Mouse (Mus musculus): ENCODE measurements around the gene Cul4a.

- no peak for TF ChIP-seq GATA1 (IDR thresholded peaks at IDR 0.05; ENCODE audit: low read length)
- no peak for TF ChIP-seq TAL1 (IDR thresholded peaks at IDR 0.05; ENCODE audit: low read length)
Measured at GRCm38 (mm10) chr8:13118516-13118915, 13.1 kb downstream of the Cul4a start.

Measured in erythroblast, embryonic 14.5 days (primary cell).